Mouse (Mus musculus) left cerebral cortex, postnatal 36 days (tissue): Measurements from ENCODE around the gene Acp1. TPM values are rescaled to one million over a fixed set of nuclear protein-coding genes. Genes with fewer than 3 reads are reported as not detected.

Source experiments
- DNase-seq, 2 experiments: peaks; one replicate each; pipeline ENCODE4 v3.0.0; 2021 to 2022; ENCODE audit warnings: low spot score in 2 of 2, mixed read lengths in 1 of 2
- intact Hi-C: fragments of 180-260 bp; cut with DNase I; formaldehyde crosslinking; loops from one replicate; pipeline ENCODE4 v1.15.1; 2025
- total RNA-seq, 2 experiments: library from RNA; stranded (reverse); gene quantifications; 2 replicates each; pipeline ENCODE4 v1.2.3; 2021

Gene Acp1
- total RNA-seq, 2 experiments from 2014 or later, result 47.4 to 51.6 TPM

DNA sequence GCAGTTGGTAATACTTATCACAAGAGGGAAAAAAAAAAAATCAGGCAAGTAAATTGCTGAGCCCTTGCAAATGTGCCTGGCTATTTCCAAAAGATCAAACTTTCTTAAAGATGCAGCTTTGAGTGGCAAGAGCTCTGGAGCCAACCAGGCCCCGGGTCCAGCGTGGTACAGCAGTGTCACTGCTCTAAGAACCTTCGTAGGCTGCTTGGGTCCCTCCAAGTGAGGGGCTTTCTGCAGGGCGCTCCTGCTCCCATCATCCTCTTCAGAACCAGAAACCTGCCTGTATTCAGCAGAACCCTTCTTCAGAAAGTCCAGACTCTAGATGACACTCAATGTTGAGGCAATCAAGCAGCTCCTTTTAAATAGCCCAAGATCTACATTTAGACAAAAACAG, 27.8 kb downstream of the Acp1 start:
- intact Hi-C loops, result loop anchor here (10.0 kb wide), 1 partner anchor 189 kb away; no protein-coding TSS in a partner anchor
- DNase-seq, result no peak

DNA sequence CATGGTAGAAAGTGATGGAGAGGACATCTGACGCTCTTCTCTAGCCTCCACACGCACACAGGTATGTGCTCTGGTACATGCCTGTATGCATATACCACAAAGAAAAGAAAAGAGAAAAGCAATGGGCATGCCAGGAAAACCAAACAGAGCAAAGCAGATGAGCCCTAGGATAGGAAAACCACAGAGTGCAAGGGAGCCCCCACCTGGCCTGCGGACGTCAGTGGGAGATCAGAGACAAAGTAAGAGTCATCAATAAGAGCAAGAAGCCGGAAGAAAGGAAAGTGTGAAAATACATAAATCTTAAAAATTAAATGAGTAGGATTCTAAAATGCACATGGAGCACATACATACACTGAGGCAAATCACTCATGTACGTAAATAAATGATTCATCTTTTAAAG, 31.9 kb downstream of the Acp1 start:
- intact Hi-C loops, result no loop called here
- DNase-seq, result no peak

DNA sequence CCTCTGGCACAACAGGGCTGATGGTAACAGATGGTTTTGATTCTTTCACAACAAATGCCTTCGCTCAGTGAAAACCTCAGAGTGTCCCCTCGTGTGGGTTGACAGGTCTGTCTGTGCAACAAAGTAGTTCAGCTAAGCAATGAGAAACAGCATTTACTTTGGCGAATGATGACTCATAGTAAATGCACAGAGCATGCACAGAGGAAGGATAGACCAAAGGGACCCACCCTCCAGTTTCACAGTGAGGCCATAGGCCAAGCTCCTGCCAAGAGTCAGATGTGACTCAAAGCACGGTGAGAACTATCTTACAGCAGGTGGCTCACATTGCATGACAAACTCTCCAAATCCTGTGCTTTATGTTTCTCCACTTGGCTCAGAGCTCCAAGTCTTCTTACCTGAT, 45.6 kb downstream of the Acp1 start:
- no peak for DNase-seq
- intact Hi-C loops, result no loop called here

DNA sequence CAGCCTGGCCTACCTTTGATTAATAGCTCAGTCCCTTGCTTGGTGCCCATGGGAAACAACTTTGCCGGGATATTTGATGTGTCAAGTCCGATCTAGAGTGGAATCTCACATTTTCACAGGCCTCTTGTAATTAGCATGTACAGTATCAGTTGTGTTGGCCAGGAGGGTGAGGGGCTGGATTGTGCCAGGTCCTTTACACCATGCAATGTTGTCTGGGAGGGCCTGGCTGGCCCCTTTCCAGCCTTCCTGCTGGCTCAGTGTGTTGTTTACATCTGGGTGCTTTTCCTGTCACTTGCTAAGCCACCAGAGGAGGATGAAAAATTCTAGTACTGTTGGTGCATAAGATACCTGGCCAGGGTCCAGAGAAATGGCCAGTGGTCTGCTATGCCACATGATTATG, 47.0 kb downstream of the Acp1 start:
- DNase-seq, result no peak
- intact Hi-C loops, result no loop called here

DNA sequence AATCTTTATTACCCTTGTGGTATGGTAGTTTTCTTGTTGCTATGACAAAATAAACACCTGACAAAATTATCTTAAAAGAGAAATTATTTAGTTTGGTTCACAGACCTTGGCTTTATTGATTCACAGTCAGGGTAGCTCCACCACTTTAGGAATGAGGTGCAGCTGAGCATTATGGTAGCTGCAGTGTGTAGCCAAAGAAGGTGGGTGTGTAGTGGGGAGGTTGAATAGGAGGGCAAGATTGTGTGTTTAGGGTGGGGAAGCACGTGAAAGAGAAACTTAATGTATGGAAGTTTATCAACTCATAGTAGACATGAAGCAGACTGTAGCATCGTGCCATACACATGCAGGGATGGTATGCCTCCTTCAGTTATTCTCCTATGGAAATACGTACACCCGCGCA, 55.2 kb downstream of the Acp1 start:
- no peak for DNase-seq
- intact Hi-C loops, result no loop called here

DNA sequence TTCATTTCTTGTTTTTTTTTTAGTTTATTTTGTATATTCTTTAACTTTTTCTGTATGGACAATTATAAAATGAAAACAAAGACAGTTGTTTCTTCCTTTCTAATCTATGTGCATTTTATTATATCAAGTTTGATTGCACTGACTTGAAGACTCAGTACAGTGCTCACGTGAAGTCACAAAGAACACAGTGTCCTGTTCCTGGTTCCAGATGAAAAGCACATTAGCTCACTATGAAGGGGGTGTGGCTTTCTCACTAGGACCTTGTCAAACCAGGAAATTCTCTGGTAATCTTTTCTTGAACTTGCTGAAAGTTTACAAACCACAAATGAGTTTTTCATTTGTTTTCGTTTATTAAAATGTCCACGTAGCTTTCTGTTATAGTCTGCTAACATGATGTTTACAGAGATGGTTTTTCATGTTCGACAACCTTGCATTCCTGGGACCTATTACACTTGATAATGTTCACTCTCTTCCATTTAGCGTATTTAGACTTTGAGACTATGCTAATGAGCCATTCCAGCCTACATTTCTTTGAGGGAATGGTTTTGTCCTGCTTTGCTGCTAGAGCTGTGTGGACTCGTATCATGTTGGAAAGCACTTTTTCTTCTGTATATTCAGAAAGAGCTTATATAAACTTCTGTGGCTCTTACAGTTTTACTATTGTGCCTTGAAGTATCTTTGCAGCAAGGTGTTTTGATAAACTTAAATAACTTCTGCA, 55.8 kb downstream of the Acp1 start:
- DNase-seq, result no peak
- intact Hi-C loops, result no loop called here

DNA sequence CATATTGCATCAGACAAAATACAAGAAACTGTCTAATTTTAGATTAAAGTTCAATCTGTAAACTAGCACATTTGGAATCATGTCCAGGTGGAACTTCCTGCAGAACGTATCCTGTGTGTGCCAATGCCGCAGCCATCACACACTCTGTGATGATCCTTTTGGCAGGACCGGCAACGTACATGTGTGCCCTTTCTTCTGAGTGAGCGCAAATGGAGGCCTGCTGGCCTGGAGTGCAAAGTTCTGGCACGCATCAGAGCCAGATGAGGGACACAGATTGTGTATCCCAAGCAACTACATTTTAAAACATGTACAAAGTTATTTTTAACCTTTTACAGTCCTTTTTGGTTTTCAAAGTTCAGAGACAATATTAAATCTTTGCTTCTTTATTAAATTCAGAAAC, 59.5 kb downstream of the Acp1 start:
- intact Hi-C loops, result no loop called here

DNA sequence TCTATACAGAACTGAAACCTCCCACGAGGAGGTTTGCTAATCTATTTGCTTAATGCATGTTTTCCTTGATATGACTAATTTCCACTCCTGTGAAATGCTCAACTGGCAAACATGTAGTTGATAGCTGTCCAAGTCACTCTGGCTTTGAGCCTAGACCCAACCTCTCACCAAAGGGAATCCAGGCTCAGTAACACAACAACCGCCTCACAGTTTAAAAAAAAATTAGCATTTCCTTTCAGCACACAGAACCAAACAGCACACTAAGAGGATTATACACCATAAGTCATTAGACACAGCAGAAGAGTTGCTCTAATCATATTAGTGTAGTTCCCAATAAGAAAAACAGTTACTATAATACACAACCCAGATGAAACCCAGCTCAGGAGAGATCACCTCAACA, 60.5 kb downstream of the Acp1 start:
- intact Hi-C loops, result no loop called here
- DNase-seq, result no peak

More for the DNA sequence above, 59.5 kb downstream of the Acp1 start:
- no peak for DNase-seq

DNA sequence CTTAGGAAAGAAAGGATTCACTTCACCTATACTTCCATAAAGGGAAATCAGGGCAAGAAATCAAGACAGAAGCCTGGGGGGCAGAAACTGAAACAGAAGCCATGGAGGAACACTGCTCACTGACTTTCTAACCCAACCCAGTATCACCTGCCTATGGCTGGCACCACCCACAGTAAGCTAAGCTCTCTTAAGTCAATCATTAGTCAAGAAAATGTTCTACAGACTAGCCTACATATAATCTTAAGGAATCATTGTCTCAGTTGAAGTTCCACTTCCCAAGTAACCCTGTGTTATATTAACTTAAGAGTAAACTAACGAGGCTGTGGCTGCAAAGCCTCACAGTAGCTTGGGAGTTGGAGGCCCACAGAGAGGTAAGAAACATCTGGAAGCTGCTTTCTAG, 62.9 kb downstream of the Acp1 start:
- DNase-seq, result no peak
- intact Hi-C loops, result no loop called here

Other genes starting within 250 kb of the Acp1 start
- 1 to 10 TPM; 1.8 to 3.1 TPM for gene Alkal2, start 27.3 kb downstream of the Acp1 start, total RNA-seq
- 10 to 100 TPM; 14.1 to 14.5 TPM for gene Sh3yl1, start 79 bp upstream of the Acp1 start, total RNA-seq
- gene Fam110c, start 162.3 kb upstream of the Acp1 start, total RNA-seq, result under 1 TPM in 1 of 2 experiments, not detected in 1; 0.16 TPM